Mouse (Mus musculus) bone marrow, adult 2 months (tissue): ENCODE data around the gene Atic. TPM values are rescaled to one million over a fixed set of nuclear protein-coding genes. Genes with fewer than 3 reads are reported as not detected.

Source experiments
- H3K27ac ChIP-seq: fragments of 200-500 bp; 2 replicates; pipeline ENCODE4 v1.5.1; 2012; ENCODE audit warnings: low read depth, mild to moderate bottlenecking, control low read depth, inconsistent platforms, low read length; ENCODE audit not compliant: control insufficient read depth, poor library complexity, insufficient read depth
- H3K4me1 ChIP-seq: fragments of 200-500 bp; 2 replicates; pipeline ENCODE4 v1.6.1; 2011; ENCODE audit warnings: low read length; ENCODE audit not compliant: control insufficient read depth, insufficient read depth
- H3K4me3 ChIP-seq: fragments of 200-500 bp; replicated peaks from 2 replicates; pipeline ENCODE3; 2011; ENCODE audit warnings: mild to moderate bottlenecking, low read depth, low read length, control low read depth; ENCODE audit not compliant: control insufficient read depth
- CTCF ChIP-seq: fragments of 200-500 bp; IDR thresholded peaks from 2 replicates; pipeline ENCODE4 v1.5.1; 2011; ENCODE audit warnings: low read length, control low read depth; ENCODE audit not compliant: control insufficient read depth, insufficient read depth
- POLR2A ChIP-seq: fragments of 200-500 bp; IDR thresholded peaks from 2 replicates; pipeline ENCODE4 v1.6.1; 2011; ENCODE audit warnings: low read depth, mild to moderate bottlenecking, control low read depth, low read length, borderline replicate concordance; ENCODE audit not compliant: control insufficient read depth
- WGBS: fragments of 180-500 bp; shearing (Covaris S2); methylation state at CpG from one replicate; pipeline ENCODE4 v1.1.7; 2018; 5-methylcytosine and 5-hydroxymethylcytosine counted together
- polyA plus RNA-seq: library from polyadenylated mRNA; stranded (reverse); fragments of >200 nt; gene quantifications from 2 replicates; pipeline ENCODE4 v1.2.4, GENCODE M21; 2011; ENCODE audit warnings: low replicate concordance; ENCODE audit not compliant: missing spikeins, insufficient read depth, insufficient read length

The Atic gene
- polyA plus RNA-seq, 1 experiment = 23.4 TPM

DNA sequence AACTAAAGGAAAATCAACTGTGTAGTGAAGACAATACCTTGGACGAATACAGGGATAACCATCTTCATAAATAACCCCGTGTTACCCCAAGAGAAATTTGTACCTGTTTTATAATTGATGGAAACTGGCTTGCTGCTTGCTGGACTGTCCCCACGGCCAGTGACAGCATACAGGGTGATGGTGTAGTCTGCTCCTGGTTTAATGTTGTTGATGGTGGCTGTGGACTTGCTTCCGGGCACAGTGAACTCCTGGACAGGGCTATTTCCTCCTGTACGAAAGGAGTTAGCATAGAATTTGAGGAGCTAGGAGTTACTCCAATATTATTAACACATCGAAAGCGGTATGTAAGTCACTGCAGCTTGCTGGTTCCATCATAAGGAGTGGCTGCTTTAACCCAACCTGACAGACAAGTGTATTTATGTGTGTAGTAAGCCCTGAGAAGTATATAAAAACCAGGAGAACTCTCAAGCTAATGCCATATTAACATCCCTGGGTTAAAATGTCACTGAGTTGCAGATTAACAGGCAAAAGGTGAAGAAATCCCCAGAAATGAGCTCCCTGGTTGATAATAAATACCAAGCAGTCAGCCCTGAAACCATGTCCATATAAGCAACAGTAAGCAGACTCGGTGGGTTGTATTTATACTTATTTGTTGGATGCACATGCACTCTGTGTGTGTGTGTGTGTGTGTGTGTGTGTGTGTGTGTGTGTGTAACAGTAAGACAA lies 49.8 kb downstream of the Atic start:
- TF ChIP-seq POLR2A = no peak
- TF ChIP-seq CTCF = no peak
- WGBS = 89% methylated on average over 8 of the region's 8 CpGs
- no peak overlapping the region for H3K27ac ChIP-seq
- H3K4me1 ChIP-seq = no peaks in the 10 kb centered on the region
- H3K4me3 ChIP-seq = no peak overlapping the region

DNA sequence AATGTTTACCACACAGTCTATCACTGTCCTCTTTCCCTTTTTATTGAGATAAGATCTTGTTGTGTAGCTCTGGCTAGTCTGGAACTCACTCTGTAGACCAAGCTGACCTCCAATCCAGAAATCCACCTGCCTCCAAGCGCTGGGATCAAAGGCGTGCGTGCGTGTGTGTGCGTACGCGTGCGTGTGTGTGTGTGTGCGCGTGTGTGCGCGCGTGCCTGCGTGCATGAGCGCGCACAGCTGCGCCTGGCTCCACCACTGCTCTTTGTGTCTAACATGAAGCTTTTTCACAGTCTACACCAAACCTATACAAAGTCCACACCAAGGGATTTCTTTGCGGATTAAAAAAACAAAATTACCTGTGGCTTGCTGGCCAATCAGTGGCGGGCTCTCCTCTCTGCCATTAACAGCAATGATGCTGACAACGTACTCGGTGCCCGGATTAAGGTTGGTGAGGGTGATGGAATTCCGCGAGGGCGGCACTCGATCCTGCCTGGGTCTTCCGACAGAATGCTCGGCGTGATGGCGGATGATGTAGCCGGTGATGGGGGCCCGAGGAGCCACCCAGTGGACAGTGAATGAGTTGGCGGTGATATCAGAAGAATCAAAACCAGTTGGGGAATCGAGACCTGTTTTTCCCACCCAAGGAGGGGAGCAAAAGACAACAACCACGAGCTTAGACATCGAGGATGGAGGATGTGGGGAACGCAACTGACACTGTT lies 52.3 kb downstream of the Atic start:
- 94% methylated on average over 37 of the region's 37 CpGs for WGBS
- Histone ChIP-seq H3K27ac (no peak overlapping the region), H3K4me1 (no peaks in the 10 kb centered on the region), H3K4me3 (no peak overlapping the region)
- TF ChIP-seq CTCF = no peak
- TF ChIP-seq POLR2A = no peak

DNA sequence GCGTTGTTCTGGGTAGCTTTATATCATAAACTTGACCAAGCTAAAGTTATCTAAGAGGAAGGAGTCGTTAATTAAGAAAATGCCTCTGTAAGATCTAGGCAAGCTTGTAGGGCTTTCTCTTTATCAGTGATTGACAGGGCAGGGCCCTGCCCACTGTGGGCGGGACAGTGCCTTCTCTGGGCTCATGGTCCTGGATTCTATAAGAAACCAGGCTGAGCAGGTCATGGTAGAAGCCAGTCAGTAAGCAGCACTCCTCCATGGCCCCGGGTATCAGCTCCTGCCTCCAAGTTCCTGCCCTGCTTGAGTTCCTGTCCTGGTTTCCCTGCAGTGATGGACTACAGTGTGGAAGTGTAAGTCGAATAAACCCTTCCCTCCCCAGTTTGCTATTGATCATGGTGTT lies 53.0 kb downstream of the Atic start:
- TF ChIP-seq POLR2A (no peak), CTCF (no peak)
- H3K4me1 ChIP-seq = no peaks in the 10 kb centered on the region
- WGBS = 80% methylated on average over 5 of the region's 5 CpGs
- no peak overlapping the region for H3K27ac ChIP-seq
- H3K4me3 ChIP-seq = no peak overlapping the region

DNA sequence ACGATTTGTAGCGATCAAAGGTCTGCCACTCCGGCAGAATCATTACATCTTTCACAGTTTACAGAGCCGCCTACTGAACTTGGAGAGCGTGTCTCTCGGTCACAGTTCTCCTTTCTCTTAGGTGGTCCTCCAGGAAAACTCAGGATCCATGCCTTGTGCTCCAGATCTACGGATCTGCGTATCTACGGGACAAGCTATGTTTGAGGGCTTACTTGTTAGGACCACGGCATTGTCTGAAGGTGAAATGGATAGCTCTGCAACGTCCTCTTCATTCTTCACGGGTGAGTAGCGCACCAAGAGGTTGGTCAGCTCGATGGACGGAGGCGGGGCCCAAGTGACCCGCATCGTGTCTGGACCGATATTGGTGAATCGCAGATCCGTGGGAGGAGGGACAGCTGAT lies 55.3 kb downstream of the Atic start:
- TF ChIP-seq CTCF (no peak), POLR2A (no peak)
- Histone ChIP-seq H3K27ac (no peak overlapping the region), H3K4me3 (no peak overlapping the region), H3K4me1 (no peaks in the 10 kb centered on the region)
- 93% methylated on average over 21 of the region's 21 CpGs for WGBS

DNA sequence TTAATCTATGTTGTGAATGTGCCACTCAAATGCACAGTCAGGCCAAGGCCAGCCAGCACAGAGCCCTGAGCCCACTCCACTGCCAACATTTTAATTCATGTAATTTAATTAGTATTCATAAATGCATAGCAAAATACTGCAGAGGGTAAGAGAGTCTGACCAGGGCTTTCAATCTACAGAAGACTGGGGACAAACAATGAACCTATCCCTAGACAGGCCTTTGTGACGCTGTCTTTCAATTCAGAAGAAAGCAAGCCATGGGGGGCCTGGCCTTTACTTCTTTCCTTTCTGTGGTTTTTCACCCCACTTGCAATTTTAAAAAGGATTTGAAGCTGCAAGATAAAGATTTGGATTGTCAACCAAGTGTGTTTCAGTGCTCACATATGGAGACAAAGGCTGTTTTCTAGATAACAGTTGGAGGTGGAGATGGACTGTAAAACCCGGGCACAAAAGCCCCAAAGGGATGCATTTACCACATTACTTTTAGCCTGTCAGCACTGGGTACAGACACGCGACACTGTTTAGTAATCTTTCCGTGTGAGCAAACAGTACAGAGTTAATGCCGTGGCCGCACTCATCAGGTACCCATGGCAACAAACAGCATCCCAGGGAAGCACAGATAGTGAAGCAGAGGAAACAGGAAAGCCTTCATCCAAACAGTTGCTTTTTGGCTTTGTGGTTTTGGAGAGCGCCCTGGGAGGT lies 57.7 kb downstream of the Atic start:
- Histone ChIP-seq H3K27ac (no peak overlapping the region), H3K4me3 (no peak overlapping the region), H3K4me1 (no peaks in the 10 kb centered on the region)
- WGBS = 76% methylated on average over 8 of the region's 8 CpGs
- TF ChIP-seq POLR2A = no peak
- no peak for TF ChIP-seq CTCF

DNA sequence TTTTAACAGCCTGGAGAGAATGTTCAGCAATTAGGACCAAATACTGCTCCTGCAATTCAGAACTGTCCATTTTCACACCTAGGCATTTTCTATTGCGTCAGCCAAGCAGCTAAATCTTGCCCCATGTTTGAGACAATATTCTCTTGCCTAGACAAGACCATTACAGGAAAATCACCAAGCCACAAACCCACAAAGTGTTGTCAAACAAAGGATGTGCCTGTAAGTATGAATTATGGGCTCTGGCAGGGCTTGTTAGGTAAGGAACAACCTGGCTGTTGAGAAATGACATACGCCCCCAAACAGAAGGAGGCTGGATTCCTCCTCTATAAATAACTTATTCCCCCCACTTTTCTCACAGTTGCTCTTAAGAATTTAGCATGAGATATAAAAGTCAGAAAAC lies 64.6 kb downstream of the Atic start:
- WGBS = 16% methylated on average over 2 of the region's 2 CpGs
- Histone ChIP-seq H3K4me3 (no peak overlapping the region), H3K27ac (no peak overlapping the region), H3K4me1 (no peaks in the 10 kb centered on the region)
- TF ChIP-seq CTCF = no peak
- TF ChIP-seq POLR2A = no peak

DNA sequence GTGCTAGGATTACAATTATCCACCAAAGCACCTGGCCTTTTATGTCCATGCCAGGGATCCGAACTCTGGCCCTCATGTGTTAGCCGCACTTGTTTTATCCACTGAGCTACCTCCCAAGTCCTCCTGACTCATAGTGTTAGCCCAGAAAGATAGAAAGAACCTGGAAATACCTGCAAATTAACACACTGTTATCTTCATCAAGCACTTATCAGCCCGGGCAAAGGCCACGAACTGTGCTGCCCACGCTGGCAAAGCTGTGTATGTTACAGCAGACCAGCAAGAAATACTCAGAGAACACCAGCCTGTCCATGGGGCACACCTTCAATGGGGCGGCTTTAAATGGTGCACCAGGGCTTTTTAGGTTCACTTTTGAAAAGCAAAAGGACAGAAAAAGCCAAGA lies 66.7 kb downstream of the Atic start:
- 82% methylated on average over 6 of the region's 6 CpGs for WGBS

More for the DNA sequence above, 66.7 kb downstream of the Atic start:
- Histone ChIP-seq H3K4me3 (no peak overlapping the region), H3K4me1 (no peaks in the 10 kb centered on the region), H3K27ac (no peak overlapping the region)
- no peak for TF ChIP-seq CTCF
- no peak for TF ChIP-seq POLR2A

Other genes starting within 250 kb of the Atic start
- gene Abca12, start 142.2 kb upstream of the Atic start, polyA plus RNA-seq = 0.23 TPM in 1 of 2 replicates, not detected in the other
- gene Fn1, start 96.0 kb downstream of the Atic start, polyA plus RNA-seq = 31.6 and 112 TPM in 2 replicates